Mouse (Mus musculus) stomach, postnatal 0 days (tissue): ENCODE results near the gene Zgpat.

Experiments used
- CTCF ChIP-seq: IDR thresholded peaks from 2 replicates; pipeline ENCODE4 v1.5.1; 2016; ENCODE audit warnings: antibody characterized with exemption, low read depth, mild to moderate bottlenecking, moderate library complexity
- EP300 ChIP-seq: optimal IDR thresholded peaks from 2 replicates; pipeline ENCODE3; 2016; ENCODE audit warnings: antibody characterized with exemption

DNA sequence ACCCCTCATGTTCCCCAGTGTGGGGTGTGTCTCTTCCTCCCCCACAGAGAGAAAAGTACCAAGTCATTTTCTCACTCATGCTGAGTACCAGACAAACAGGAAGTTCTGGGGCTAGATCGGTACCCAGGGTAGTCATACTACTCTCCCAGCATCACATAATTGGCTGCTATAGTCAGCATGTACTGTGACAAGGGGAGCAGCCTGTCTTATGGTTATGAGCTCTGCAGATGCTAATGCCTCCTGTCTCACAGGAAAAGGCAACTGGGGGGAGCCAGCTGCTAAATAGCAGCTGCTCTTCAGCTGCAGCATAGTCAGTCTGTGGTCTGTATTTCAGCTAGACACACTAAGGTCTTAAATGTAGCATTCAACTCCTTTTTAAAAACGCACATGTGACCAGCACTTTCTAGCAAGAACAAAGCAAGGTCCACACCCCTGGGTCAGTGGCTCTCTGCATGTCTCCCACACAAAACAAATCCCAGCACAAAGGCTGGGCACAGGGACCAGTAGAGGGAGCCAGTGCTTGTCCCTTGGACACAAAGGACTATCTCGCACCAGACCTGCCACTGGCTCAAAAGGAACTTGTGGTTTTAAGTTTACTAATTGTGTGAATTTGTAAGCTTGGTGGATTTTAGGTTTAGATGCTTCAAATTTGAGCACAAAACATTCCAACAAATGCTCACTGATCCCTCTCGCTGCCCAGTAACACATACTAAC lies 46.2 kb downstream of the Zgpat start:
- TF ChIP-seq CTCF (peak; percentile 90), EP300 (no peak)
